ENCODE assay signal across 8 mouse cellular contexts in genomic region chr7:24531211-24531971, GRCm38 (mm10). TPM values are rescaled to one million over a fixed set of nuclear protein-coding genes. Genes with fewer than 3 reads are reported as not detected.
A peak's percentile ranks its signal among the peaks of the same experiment; 100 is the strongest.
DNase-seq lines count a peak whose midpoint lies in the region; ATAC-seq lines count a peak whose summit lies in the region.

No protein-coding gene starts in this region.

- WGBS in embryonic facial prominence, embryonic 13.5 days: under 1% methylated on average over 43 of the region's 43 CpGs
- WGBS in liver, embryonic 12.5 days (ENCODE audit: insufficient replicate concordance): 4% methylated on average over 43 of the region's 43 CpGs
- 1% methylated on average over 43 of the region's 43 CpGs for WGBS in stomach, embryonic 14.5 days

- peaks cover 39% of the 10 kb centered on the region for H3K4me1 ChIP-seq in embryonic facial prominence, embryonic 13.5 days
- peaks cover 33% of the 10 kb centered on the region for H3K4me1 ChIP-seq in liver, embryonic 12.5 days
- H3K4me1 ChIP-seq in stomach, embryonic 14.5 days (ENCODE audit: control insufficient read depth, insufficient read depth, low read length): peaks cover 12% of the 10 kb centered on the region; the same call in 1 of the 2 replicates

- peak overlapping the region; percentile 80 for H3K27ac ChIP-seq in embryonic facial prominence, embryonic 13.5 days
- H3K27ac ChIP-seq in liver, embryonic 12.5 days: peak overlapping the region; percentile 81
- H3K27ac ChIP-seq in stomach, embryonic 14.5 days (ENCODE audit: low read length): peak overlapping the region; percentile 84

- peak; percentile 50 for ATAC-seq in embryonic facial prominence, embryonic 13.5 days (ENCODE audit: insufficient number of reproducible peaks, insufficient read depth, low FRiP score, low TSS enrichment, low read depth)
- ATAC-seq in liver, embryonic 12.5 days: peak; percentile 61
- peak; percentile 64; the same call in 1 of the 2 replicates for ATAC-seq in stomach, embryonic 14.5 days (ENCODE audit: insufficient number of reproducible peaks, insufficient read depth, low FRiP score, low read depth)

- DNase-seq in 416B (ENCODE audit: low read depth): peak; percentile 77
- peak; percentile 39 to 45 for DNase-seq in adrenal gland, postnatal 4 days (ENCODE audit: low spot score in 2 of 2)
- DNase-seq in heart, adult 8-10 months (ENCODE audit: low spot score): peak; percentile 59
- DNase-seq in kidney, adult 9 months: peak; percentile 77
- DNase-seq in natural killer cell, adult 2 months (ENCODE audit: low spot score in 2 of 2): peak; percentile 51 to 74

- H3K36me3 ChIP-seq in embryonic facial prominence, embryonic 13.5 days: peaks cover 32% of the 10 kb centered on the region
- H3K36me3 ChIP-seq in liver, embryonic 12.5 days: peaks cover 28% of the 10 kb centered on the region
- H3K36me3 ChIP-seq in stomach, embryonic 14.5 days (ENCODE audit: control insufficient read depth, insufficient read depth, low read length): peaks cover 20% of the 10 kb centered on the region

- H3K4me2 ChIP-seq in embryonic facial prominence, embryonic 13.5 days: peak overlapping the region; percentile 94
- H3K4me2 ChIP-seq in liver, embryonic 12.5 days: peak overlapping the region; percentile 93
- H3K4me2 ChIP-seq in stomach, embryonic 14.5 days (replicated peaks; ENCODE audit: low read depth, low read length): peak overlapping the region; percentile 96

- peak overlapping the region; percentile 92 for H3K9ac ChIP-seq in embryonic facial prominence, embryonic 13.5 days
- H3K9ac ChIP-seq in liver, embryonic 12.5 days: peak overlapping the region; percentile 75
- peak overlapping the region; percentile 85 for H3K9ac ChIP-seq in stomach, embryonic 14.5 days (replicated peaks; ENCODE audit: low read depth, low read length)

- H3K9me3 ChIP-seq in embryonic facial prominence, embryonic 13.5 days: no peaks in the 10 kb centered on the region
- H3K9me3 ChIP-seq in liver, embryonic 12.5 days (replicated peaks): no peaks in the 10 kb centered on the region
- H3K9me3 ChIP-seq in stomach, embryonic 14.5 days (ENCODE audit: control insufficient read depth, low read depth, low read length): no peaks in the 10 kb centered on the region

- peaks cover 11% of the 10 kb centered on the region for H3K27me3 ChIP-seq in embryonic facial prominence, embryonic 13.5 days
- H3K27me3 ChIP-seq in liver, embryonic 12.5 days (replicated peaks): peaks cover 12% of the 10 kb centered on the region; the same call in 1 of the 2 replicates
- H3K27me3 ChIP-seq in stomach, embryonic 14.5 days (ENCODE audit: control insufficient read depth, insufficient read depth, low read length): no peaks in the 10 kb centered on the region

- peak overlapping the region; percentile 68 for H3K4me3 ChIP-seq in embryonic facial prominence, embryonic 13.5 days
- H3K4me3 ChIP-seq in liver, embryonic 12.5 days: peak overlapping the region; percentile 74
- H3K4me3 ChIP-seq in stomach, embryonic 14.5 days (ENCODE audit: low read depth, low read length): peak overlapping the region; percentile 63

RNA-seq across cellular contexts. Expression of gene Irgq, which starts 0.9 kb away (rescaled TPM):
- 10 to 100 TPM; 24.9 to 25.7 TPM for total RNA-seq in adrenal gland, postnatal 4 days (2021)
- polyA plus RNA-seq in embryonic facial prominence, embryonic 13.5 days (2015; fragmentation: Nextera tagmentation; extraction: Ambion mirVana): 9.6 and 10.2 TPM in 2 replicates
- total RNA-seq in heart, adult 8-10 months (2022): 10 to 100 TPM; 16.2 to 20.0 (median 18.2) TPM
- 2.8 and 3.1 TPM in 2 replicates for polyA plus RNA-seq in liver, embryonic 12.5 days (2016; fragmentation: Nextera tagmentation; extraction: Ambion mirVana)
- polyA plus RNA-seq in stomach, embryonic 14.5 days (2014; fragmentation: Nextera tagmentation; extraction: Ambion mirVana): 8.9 and 9.0 TPM in 2 replicates

RNA-seq across cellular contexts. Expression of gene Pinlyp, which starts 14.5 kb away (rescaled TPM):
- not detected for total RNA-seq in adrenal gland, postnatal 4 days (2021)
- 0.42 TPM in 1 of 2 replicates, not detected in the other for polyA plus RNA-seq in embryonic facial prominence, embryonic 13.5 days (2015; fragmentation: Nextera tagmentation; extraction: Ambion mirVana)
- total RNA-seq in heart, adult 8-10 months (2022): not detected
- polyA plus RNA-seq in liver, embryonic 12.5 days (2016; fragmentation: Nextera tagmentation; extraction: Ambion mirVana): not detected in 2 replicates
- polyA plus RNA-seq in stomach, embryonic 14.5 days (2014; fragmentation: Nextera tagmentation; extraction: Ambion mirVana): 0.73 and 1.3 TPM in 2 replicates

RNA-seq across cellular contexts. Expression of gene Xrcc1, which starts 14.7 kb away (rescaled TPM):
- total RNA-seq in adrenal gland, postnatal 4 days (2021): 10 to 100 TPM; 56.8 to 64.4 TPM
- 127 and 147 TPM in 2 replicates for polyA plus RNA-seq in embryonic facial prominence, embryonic 13.5 days (2015; fragmentation: Nextera tagmentation; extraction: Ambion mirVana)
- 10 to 100 TPM; 19.7 to 30.8 (median 27.1) TPM for total RNA-seq in heart, adult 8-10 months (2022)
- 61.5 and 63.0 TPM in 2 replicates for polyA plus RNA-seq in liver, embryonic 12.5 days (2016; fragmentation: Nextera tagmentation; extraction: Ambion mirVana)
- 93.0 and 110 TPM in 2 replicates for polyA plus RNA-seq in stomach, embryonic 14.5 days (2014; fragmentation: Nextera tagmentation; extraction: Ambion mirVana)

RNA-seq across cellular contexts. Expression of gene AC161166.1, which starts 19.1 kb away (rescaled TPM):
- total RNA-seq in adrenal gland, postnatal 4 days (2021): not detected
- polyA plus RNA-seq in embryonic facial prominence, embryonic 13.5 days (2015; fragmentation: Nextera tagmentation; extraction: Ambion mirVana): 0.53 and 0.89 TPM in 2 replicates
- total RNA-seq in heart, adult 8-10 months (2022): not detected
- polyA plus RNA-seq in liver, embryonic 12.5 days (2016; fragmentation: Nextera tagmentation; extraction: Ambion mirVana): 0.20 and 0.24 TPM in 2 replicates
- 0.21 and 0.29 TPM in 2 replicates for polyA plus RNA-seq in stomach, embryonic 14.5 days (2014; fragmentation: Nextera tagmentation; extraction: Ambion mirVana)

RNA-seq across cellular contexts. Expression of gene Zfp428, which starts 24.6 kb away (rescaled TPM):
- 10 to 100 TPM; 11.1 to 16.2 TPM for total RNA-seq in adrenal gland, postnatal 4 days (2021)
- 95.8 and 96.3 TPM in 2 replicates for polyA plus RNA-seq in embryonic facial prominence, embryonic 13.5 days (2015; fragmentation: Nextera tagmentation; extraction: Ambion mirVana)
- 10 to 100 TPM; 15.1 to 17.1 (median 15.6) TPM for total RNA-seq in heart, adult 8-10 months (2022)
- 12.4 and 14.2 TPM in 2 replicates for polyA plus RNA-seq in liver, embryonic 12.5 days (2016; fragmentation: Nextera tagmentation; extraction: Ambion mirVana)
- polyA plus RNA-seq in stomach, embryonic 14.5 days (2014; fragmentation: Nextera tagmentation; extraction: Ambion mirVana): 28.5 and 30.9 TPM in 2 replicates

Comparison
In these comparisons a context has a peak if more than half of its experiments do, and no peak if none do; other contexts are left out.
1. Peak in every context shown above with its lines: DNase-seq, ATAC-seq, H3K4me3 ChIP-seq and H3K27ac ChIP-seq.